Mouse (Mus musculus) spleen, adult 2 months (tissue): ENCODE measurements around the gene Irf2bp1.

Experiments used
- CTCF ChIP-seq: fragments of 200-500 bp; IDR thresholded peaks from 2 replicates; pipeline ENCODE4 v1.5.1; 2011; ENCODE audit warnings: mild to moderate bottlenecking, inconsistent platforms; ENCODE audit not compliant: insufficient read depth, insufficient read length, insufficient replicate concordance; ENCODE audit errors: extremely low read depth
- POLR2A ChIP-seq: fragments of 200-500 bp; IDR thresholded peaks from 2 replicates; pipeline ENCODE4 v1.6.1; 2011; ENCODE audit warnings: low read depth, low read length, inconsistent platforms

- TF ChIP-seq CTCF = no peak
- no peak for TF ChIP-seq POLR2A
Observed at GRCm38 (mm10) chr7:19054777-19055076, 50.9 kb downstream of the Irf2bp1 start.
